Mouse (Mus musculus): Measurements from ENCODE around the gene Prss16.

- TF ChIP-seq CTCF (IDR thresholded peaks at IDR 0.05; ENCODE audit: control insufficient read depth, insufficient read depth, insufficient replicate concordance, low read depth, low read length) (no peak), POLR2A (IDR thresholded peaks at IDR 0.05; ENCODE audit: control insufficient read depth, low read depth, low read length) (no peak)
Measured at GRCm38 (mm10) chr13:22036986-22037385, 27.4 kb upstream of the Prss16 start.
